Mouse (Mus musculus): Measurements from ENCODE around the gene Majin.

DNA sequence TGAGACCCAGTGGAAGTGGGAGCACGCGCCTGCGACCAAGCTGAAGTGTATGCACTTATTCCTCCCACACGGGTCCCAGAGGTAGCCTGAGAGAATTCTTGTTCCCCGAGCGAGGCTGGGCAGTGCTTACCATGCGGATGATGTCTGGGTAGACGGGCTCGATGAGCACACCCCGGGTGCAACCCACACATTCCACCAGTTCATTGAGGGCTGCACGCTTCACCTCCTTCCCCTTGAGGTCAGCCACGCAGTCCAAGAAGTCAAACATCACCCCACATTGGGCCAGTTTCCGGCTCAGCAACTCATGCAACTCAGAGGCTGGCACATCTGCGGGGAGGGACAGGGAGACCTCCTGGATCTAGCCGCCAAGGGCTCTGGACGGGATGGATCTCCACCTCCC is 49.5 kb downstream of the Majin start:
- no peak for TF ChIP-seq CTCF (IDR thresholded peaks at IDR 0.05; ENCODE audit: control insufficient read depth, insufficient read depth, insufficient read length)
- no peak for TF ChIP-seq MYOG (IDR thresholded peaks at IDR 0.05; ENCODE audit: control insufficient read depth, extremely low read depth, insufficient read length)
- TF ChIP-seq MAX (IDR thresholded peaks at IDR 0.05): no peak
- no peak for TF ChIP-seq USF1 (IDR thresholded peaks at IDR 0.05; ENCODE audit: low read depth)
- TF ChIP-seq MYOD1 (IDR thresholded peaks at IDR 0.05; ENCODE audit: control insufficient read depth, insufficient read length, low read depth): no peak
- TF ChIP-seq CEBPB (IDR thresholded peaks at IDR 0.05; ENCODE audit: low read depth): no peak
- no peak for TF ChIP-seq FOSL1 (IDR thresholded peaks at IDR 0.05; ENCODE audit: insufficient read depth, low read length, poor library complexity, severe bottlenecking)

Data from C2C12 (cell line).